Comparison of ENCODE assay signal across 31 mouse cellular contexts in the genomic region with DNA sequence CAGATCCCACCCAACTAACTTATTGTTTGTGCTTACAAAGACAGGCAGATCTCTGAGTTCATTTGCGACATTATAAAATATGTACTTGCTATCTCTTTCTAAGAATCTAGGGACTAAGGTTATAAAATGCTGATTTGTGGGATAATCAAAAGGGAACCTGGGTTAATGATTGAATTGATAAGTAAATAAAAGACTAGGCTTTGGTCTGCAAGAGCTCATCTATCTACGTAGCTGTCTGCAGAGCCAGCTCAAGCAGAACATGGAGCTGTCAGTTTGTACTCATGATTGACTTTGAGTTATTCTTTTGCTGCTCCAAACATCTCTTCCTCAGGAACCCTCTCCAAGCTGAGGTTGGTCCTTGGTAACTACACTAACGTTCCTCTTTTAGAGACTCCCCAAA. TPM values are rescaled to one million over a fixed set of nuclear protein-coding genes. Genes with fewer than 3 reads are reported as not detected.
"Had no signal": no experiment of that assay in that cellular context is flagged by ENCODE, and none has a peak within 500 bp of the region (broad histone marks: within the 10 kb centered on the region; RNA-seq: fewer than 3 reads in every experiment).

No protein-coding gene starts in this region.

- H3K4me2 ChIP-seq: limb, embryonic 12.5 days; limb, embryonic 13.5 days; limb, embryonic 15.5 days; liver, embryonic 11.5 days; liver, embryonic 12.5 days; liver, embryonic 13.5 days; liver, embryonic 15.5 days; lung, embryonic 14.5 days; lung, embryonic 15.5 days; midbrain, embryonic 11.5 days; midbrain, embryonic 12.5 days; midbrain, embryonic 13.5 days; midbrain, embryonic 15.5 days; neural tube, embryonic 12.5 days had no signal

- H3K9me3 ChIP-seq: limb, embryonic 10.5 days; limb, embryonic 13.5 days; liver, embryonic 12.5 days; liver, embryonic 13.5 days; liver, embryonic 15.5 days; midbrain, embryonic 12.5 days; midbrain, embryonic 15.5 days had no signal

- H3K4me1 ChIP-seq: liver, embryonic 15.5 days; midbrain, embryonic 12.5 days; midbrain, embryonic 13.5 days; midbrain, embryonic 15.5 days; neural tube, embryonic 12.5 days had no signal

- ATAC-seq: liver, embryonic 12.5 days; lung, postnatal 0 days; midbrain, embryonic 13.5 days; midbrain, embryonic 15.5 days; midbrain, embryonic 16.5 days had no signal

- DNase-seq: left cerebral cortex, postnatal 4 days; liver; liver, embryonic 13.5 days; lung, adult 18-20 months; lung, adult 2 months; lung, embryonic 14.5 days; lung, postnatal 10 days; lung, postnatal 14 days; lung, postnatal 36 days; lung, postnatal 4 days; midbrain, embryonic 14.5 days had no signal

- H3K27ac ChIP-seq: limb, embryonic 10.5 days; limb, embryonic 12.5 days; limb, embryonic 13.5 days; limb, embryonic 15.5 days; liver, embryonic 12.5 days; liver, embryonic 13.5 days; liver, embryonic 14.5 days; liver, embryonic 15.5 days; lung, embryonic 15.5 days; macrophage; midbrain, embryonic 10.5 days; midbrain, embryonic 12.5 days; midbrain, embryonic 13.5 days; midbrain, embryonic 15.5 days; neural tube, embryonic 12.5 days had no signal

- H3K27me3 ChIP-seq: limb, embryonic 13.5 days; limb, embryonic 15.5 days; liver, embryonic 12.5 days; liver, embryonic 13.5 days; liver, embryonic 15.5 days; lung, embryonic 15.5 days; megakaryocyte, embryonic 14.5 days; midbrain, embryonic 15.5 days; neural tube, embryonic 12.5 days had no signal

- H3K36me3 ChIP-seq: limb, embryonic 10.5 days; limb, embryonic 12.5 days; limb, embryonic 13.5 days; limb, embryonic 15.5 days; liver, embryonic 12.5 days; liver, embryonic 13.5 days; liver, embryonic 15.5 days; lung, embryonic 15.5 days; midbrain, embryonic 10.5 days; midbrain, embryonic 12.5 days; midbrain, embryonic 13.5 days; midbrain, embryonic 15.5 days; neural tube, embryonic 12.5 days had no signal

- H3K9ac ChIP-seq: limb, embryonic 12.5 days; limb, embryonic 13.5 days; limb, embryonic 15.5 days; liver, embryonic 12.5 days; liver, embryonic 13.5 days; liver, embryonic 14.5 days; liver, embryonic 15.5 days; lung, embryonic 14.5 days; lung, embryonic 15.5 days; midbrain, embryonic 12.5 days; midbrain, embryonic 13.5 days; midbrain, embryonic 15.5 days; neural tube, embryonic 12.5 days had no signal

- H3K4me3 ChIP-seq: limb, embryonic 10.5 days; limb, embryonic 12.5 days; limb, embryonic 13.5 days; limb, embryonic 15.5 days; liver, embryonic 12.5 days; liver, embryonic 13.5 days; liver, embryonic 15.5 days; lung, embryonic 15.5 days; midbrain, embryonic 10.5 days; midbrain, embryonic 12.5 days; midbrain, embryonic 13.5 days; midbrain, embryonic 15.5 days; myocyte; neural tube, embryonic 12.5 days had no signal

RNA-seq across cellular contexts. Expression of a gene that starts 46.3 kb away (rescaled TPM):
- polyA plus RNA-seq: macrophage had no signal
